In genomic region chr5:52116404-52116803, GRCm38 (mm10) we compare ENCODE assay signal across 9 mouse cellular contexts.
A peak's percentile ranks its signal among the peaks of the same experiment; 100 is the strongest.
DNase-seq lines count a peak whose midpoint lies in the region; ATAC-seq and TF ChIP-seq lines count a peak whose summit lies in the region.
"Had no signal": no experiment of that assay in that cellular context is flagged by ENCODE, and none has a peak within 500 bp of the region (broad histone marks: within the 10 kb centered on the region; RNA-seq: fewer than 3 reads in every experiment).

No protein-coding gene starts in this region.

- peaks cover 32% of the 10 kb centered on the region for H3K4me1 ChIP-seq in heart, embryonic 13.5 days
- H3K4me1 ChIP-seq in ES-Bruce4 (ENCODE audit: control insufficient read depth, insufficient read depth, low read length), result peaks cover 2% of the 10 kb centered on the region
- peaks cover 33% of the 10 kb centered on the region for H3K4me1 ChIP-seq in embryonic facial prominence, embryonic 15.5 days
- peaks cover 8% of the 10 kb centered on the region for H3K4me1 ChIP-seq in intestine, postnatal 0 days (replicated peaks; ENCODE audit: control insufficient read depth, insufficient read depth, low read length)
- H3K4me1 ChIP-seq in neural tube, embryonic 13.5 days (replicated peaks), result peaks cover 39% of the 10 kb centered on the region

- H3K9ac ChIP-seq in heart, embryonic 13.5 days, result peak overlapping the region; percentile 85
- peak overlapping the region; percentile 46; the same call in 1 of the 2 replicates for H3K9ac ChIP-seq in ES-Bruce4 (ENCODE audit: low read depth, poor library complexity, severe bottlenecking)
- H3K9ac ChIP-seq in embryonic facial prominence, embryonic 15.5 days, result no peak overlapping the region
- no peak overlapping the region for H3K9ac ChIP-seq in intestine, postnatal 0 days (ENCODE audit: low read depth, low read length)
- peak overlapping the region; percentile 71; the same call in 1 of the 2 replicates for H3K9ac ChIP-seq in neural tube, embryonic 13.5 days

- no peaks in the 10 kb centered on the region for H3K36me3 ChIP-seq in heart, embryonic 13.5 days
- H3K36me3 ChIP-seq in ES-Bruce4 (ENCODE audit: control insufficient read depth, insufficient read depth, low read length, poor library complexity, severe bottlenecking), result no peaks in the 10 kb centered on the region
- no peaks in the 10 kb centered on the region for H3K36me3 ChIP-seq in embryonic facial prominence, embryonic 15.5 days
- no peaks in the 10 kb centered on the region for H3K36me3 ChIP-seq in intestine, postnatal 0 days (ENCODE audit: control insufficient read depth, insufficient read depth)
- no peaks in the 10 kb centered on the region for H3K36me3 ChIP-seq in neural tube, embryonic 13.5 days

- H3K4me2 ChIP-seq in heart, embryonic 13.5 days, result peak overlapping the region; percentile 100
- peak overlapping the region; percentile 99 for H3K4me2 ChIP-seq in embryonic facial prominence, embryonic 15.5 days (replicated peaks)
- H3K4me2 ChIP-seq in intestine, postnatal 0 days (replicated peaks; ENCODE audit: low read depth), result peak overlapping the region; percentile 99
- peak overlapping the region; percentile 100 for H3K4me2 ChIP-seq in neural tube, embryonic 13.5 days

- 4% methylated on average over 17 of the region's 17 CpGs for WGBS in heart, embryonic 13.5 days
- 2% methylated on average over 17 of the region's 17 CpGs for WGBS in embryonic facial prominence, embryonic 15.5 days
- 5% methylated on average over 17 of the region's 17 CpGs for WGBS in intestine, postnatal 0 days
- WGBS in neural tube, embryonic 13.5 days, result 4% methylated on average over 17 of the region's 17 CpGs

- no peaks in the 10 kb centered on the region for H3K9me3 ChIP-seq in heart, embryonic 13.5 days
- no peaks in the 10 kb centered on the region for H3K9me3 ChIP-seq in ES-Bruce4 (replicated peaks; ENCODE audit: control insufficient read depth, insufficient read depth, low read length, poor library complexity, severe bottlenecking)
- H3K9me3 ChIP-seq in embryonic facial prominence, embryonic 15.5 days (replicated peaks), result no peaks in the 10 kb centered on the region
- H3K9me3 ChIP-seq in intestine, postnatal 0 days (ENCODE audit: control insufficient read depth), result no peaks in the 10 kb centered on the region
- H3K9me3 ChIP-seq in neural tube, embryonic 13.5 days, result no peaks in the 10 kb centered on the region

- no peak for DNase-seq in heart, postnatal 10 days
- no peak for DNase-seq in thymus, postnatal 0 days (ENCODE audit: low spot score)

- no peak for TF ChIP-seq POLR2A in ES-Bruce4 (IDR thresholded peaks at IDR 0.05; ENCODE audit: insufficient read depth, low read length)

- no peak for TF ChIP-seq EP300 in ES-Bruce4 (IDR thresholded peaks at IDR 0.05; ENCODE audit: insufficient read depth, low read depth, low read length)

- ATAC-seq in heart, embryonic 13.5 days (ENCODE audit: extremely low read depth, insufficient number of reproducible peaks, low FRiP score, low TSS enrichment), result no peak
- no peak for ATAC-seq in embryonic facial prominence, embryonic 15.5 days (ENCODE audit: insufficient number of reproducible peaks, low FRiP score, low TSS enrichment, low read depth)
- ATAC-seq in intestine, postnatal 0 days, result no peak
- peak; percentile 6 for ATAC-seq in neural tube, embryonic 13.5 days (ENCODE audit: low read depth)
- no peak for ATAC-seq in granulocyte monocyte progenitor cell, adult 5-6 weeks (replicated peaks; ENCODE audit: poor library complexity, severe bottlenecking)

- TF ChIP-seq CTCF in ES-Bruce4 (IDR thresholded peaks at IDR 0.05; ENCODE audit: low read depth, low read length), result no peak
- no peak for TF ChIP-seq CTCF in intestine, postnatal 0 days (IDR thresholded peaks at IDR 0.05; ENCODE audit: low read depth)

- H3K27me3 ChIP-seq in heart, embryonic 13.5 days (replicated peaks), result peaks cover 36% of the 10 kb centered on the region
- peaks cover 19% of the 10 kb centered on the region for H3K27me3 ChIP-seq in ES-Bruce4 (ENCODE audit: control insufficient read depth, insufficient read depth, low read length, poor library complexity, severe bottlenecking)
- H3K27me3 ChIP-seq in embryonic facial prominence, embryonic 15.5 days, result peaks cover 43% of the 10 kb centered on the region
- peaks cover 44% of the 10 kb centered on the region for H3K27me3 ChIP-seq in intestine, postnatal 0 days (replicated peaks; ENCODE audit: control insufficient read depth, insufficient read depth, low read length)
- peaks cover 44% of the 10 kb centered on the region for H3K27me3 ChIP-seq in neural tube, embryonic 13.5 days

- intact Hi-C loops in heart, postnatal 10 days (cut with DNase I), result loop anchor here (5.0 to 10.0 kb wide), 3 partner anchors 126 to 518 kb away; no protein-coding TSS in a partner anchor

- H3K27ac ChIP-seq in heart, embryonic 13.5 days (replicated peaks), result 0 out of 2 replicates have a peak overlapping the region, but pooled peaks have one; percentile 32
- H3K27ac ChIP-seq in ES-Bruce4 (ENCODE audit: insufficient read depth, low read length), result no peak overlapping the region
- no peak overlapping the region for H3K27ac ChIP-seq in embryonic facial prominence, embryonic 15.5 days (replicated peaks)
- H3K27ac ChIP-seq in intestine, postnatal 0 days (ENCODE audit: low read depth, low read length), result no peak overlapping the region
- peak overlapping the region; percentile 72; the same call in 1 of the 2 replicates for H3K27ac ChIP-seq in neural tube, embryonic 13.5 days (replicated peaks)
- H3K27ac ChIP-seq: macrophage had no signal

- H3K4me3 ChIP-seq in heart, embryonic 13.5 days, result peak overlapping the region; percentile 87
- peak overlapping the region; percentile 77 for H3K4me3 ChIP-seq in ES-Bruce4 (ENCODE audit: low read depth, low read length)
- peak overlapping the region; percentile 75 for H3K4me3 ChIP-seq in embryonic facial prominence, embryonic 15.5 days (replicated peaks)
- H3K4me3 ChIP-seq in intestine, postnatal 0 days (ENCODE audit: low read depth, low read length), result peak overlapping the region; percentile 76
- peak overlapping the region; percentile 58 for H3K4me3 ChIP-seq in neural tube, embryonic 13.5 days

Comparison
In these comparisons a context has a peak if more than half of its experiments do, and no peak if none do; other contexts are left out.
1. H3K27ac ChIP-seq: peak in heart, embryonic 13.5 days (single experiment) and neural tube, embryonic 13.5 days (single experiment); none in ES-Bruce4 (single experiment), embryonic facial prominence, embryonic 15.5 days (single experiment) and intestine, postnatal 0 days (single experiment).
2. H3K9ac ChIP-seq: peak in heart, embryonic 13.5 days (single experiment), ES-Bruce4 (single experiment) and neural tube, embryonic 13.5 days (single experiment); none in embryonic facial prominence, embryonic 15.5 days (single experiment) and intestine, postnatal 0 days (single experiment).
3. Peak in every context shown above with its lines, with median percentiles within 50 percentile points of each other: H3K4me2 ChIP-seq and H3K4me3 ChIP-seq.